ENCODE assay signal across 14 mouse cellular contexts in genomic region chr17:81041662-81042061, GRCm38 (mm10).
"Had no signal": no experiment of that assay in that cellular context is flagged by ENCODE, and none has a peak within 500 bp of the region (broad histone marks: within the 10 kb centered on the region; RNA-seq: fewer than 3 reads in every experiment).

No protein-coding gene starts in this region.

- H3K4me3 ChIP-seq: limb, embryonic 10.5 days; megakaryocyte, embryonic 14.5 days; midbrain, embryonic 12.5 days; myocyte; neural tube, embryonic 12.5 days; stomach, embryonic 15.5 days had no signal

- H3K27ac ChIP-seq: limb, embryonic 10.5 days; midbrain, embryonic 12.5 days; neural tube, embryonic 12.5 days; stomach, embryonic 15.5 days had no signal

- H3K4me1 ChIP-seq: limb, embryonic 10.5 days; midbrain, embryonic 12.5 days; neural tube, embryonic 12.5 days; stomach, embryonic 15.5 days had no signal

- H3K9me3 ChIP-seq: limb, embryonic 10.5 days; megakaryocyte, embryonic 14.5 days; midbrain, embryonic 12.5 days; neural tube, embryonic 12.5 days; stomach, embryonic 15.5 days had no signal

- H3K4me2 ChIP-seq: lung, embryonic 14.5 days; midbrain, embryonic 12.5 days; neural tube, embryonic 12.5 days; stomach, embryonic 15.5 days had no signal

- DNase-seq: kidney, adult 2 months; kidney, postnatal 25 days; lung, embryonic 14.5 days; lung, postnatal 10 days; lung, postnatal 4 days; thymus, adult 2 months; thymus, postnatal 25 days had no signal

- H3K9ac ChIP-seq: lung, embryonic 14.5 days; midbrain, embryonic 12.5 days; neural tube, embryonic 12.5 days; stomach, embryonic 15.5 days had no signal

- ATAC-seq: intestine, embryonic 16.5 days had no signal

- H3K27me3 ChIP-seq: megakaryocyte, embryonic 14.5 days; midbrain, embryonic 12.5 days; neural tube, embryonic 12.5 days; stomach, embryonic 15.5 days had no signal
